Mouse (Mus musculus) lung, postnatal 25 days (tissue): Measurements from ENCODE around the gene Nccrp1.

ENCODE experiments used
- DNase-seq: peaks from one replicate; pipeline ENCODE4 v3.0.0; 2022; ENCODE audit warnings: low spot score

Gene Nccrp1

DNA sequence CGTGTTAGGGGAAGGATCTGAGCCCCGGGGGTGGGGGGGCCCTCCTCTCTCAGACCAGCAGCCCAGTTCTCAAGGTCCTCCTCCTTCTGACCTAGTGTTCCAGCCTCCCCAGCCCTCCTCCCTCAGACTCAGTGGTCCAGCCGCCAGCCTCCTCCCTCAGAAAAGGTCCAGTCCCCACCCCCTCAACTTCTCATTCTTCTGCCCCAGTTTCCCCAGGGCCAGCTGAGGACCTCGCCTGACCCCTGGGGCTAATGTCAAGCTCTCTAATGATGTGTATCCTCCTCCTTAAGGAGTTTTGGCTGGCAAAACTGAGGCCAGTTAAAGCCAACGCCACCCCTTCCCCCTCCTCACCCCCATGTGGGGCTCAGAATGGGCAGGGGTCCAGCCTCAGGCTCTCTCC lies at the start of gene Nccrp1:
Gene Nccrp1 (minus strand): TSS at position 101 of the 400 bp plus-strand sequence.
- DNase-seq: no peak

DNA sequence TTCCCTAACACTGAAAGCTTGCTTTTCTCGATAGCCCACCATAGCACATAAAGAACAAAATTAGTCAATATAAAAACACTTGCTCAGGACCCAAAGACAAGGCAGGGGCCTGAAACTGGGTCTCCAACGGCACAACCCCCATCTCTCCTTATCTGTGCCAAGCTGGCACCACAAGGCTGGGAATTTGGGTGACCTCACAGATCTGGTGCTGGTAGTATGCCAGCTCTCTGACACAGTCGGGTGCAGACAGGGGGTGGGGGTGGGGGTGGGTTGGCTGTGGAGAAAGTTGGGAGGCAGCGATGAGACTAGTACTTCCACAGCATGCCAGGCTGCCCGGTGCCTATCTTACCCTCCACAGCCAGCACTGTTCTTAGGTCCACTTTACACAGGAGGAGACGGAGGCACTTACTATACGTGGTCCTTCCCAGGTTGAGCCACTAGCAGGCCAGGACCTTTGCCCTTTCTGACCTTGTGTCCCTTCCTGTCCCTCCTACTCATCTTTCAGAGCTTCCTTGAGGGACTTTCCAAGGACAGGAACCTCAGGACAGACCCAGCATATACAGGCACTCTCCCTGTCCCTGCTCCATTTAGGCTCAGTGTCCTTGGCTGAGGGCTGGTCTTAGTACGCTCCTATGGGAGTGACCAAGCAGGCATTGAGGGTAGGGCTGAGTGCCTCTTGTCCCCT lies 48.8 kb upstream of the Nccrp1 start:
- DNase-seq: no peak

DNA sequence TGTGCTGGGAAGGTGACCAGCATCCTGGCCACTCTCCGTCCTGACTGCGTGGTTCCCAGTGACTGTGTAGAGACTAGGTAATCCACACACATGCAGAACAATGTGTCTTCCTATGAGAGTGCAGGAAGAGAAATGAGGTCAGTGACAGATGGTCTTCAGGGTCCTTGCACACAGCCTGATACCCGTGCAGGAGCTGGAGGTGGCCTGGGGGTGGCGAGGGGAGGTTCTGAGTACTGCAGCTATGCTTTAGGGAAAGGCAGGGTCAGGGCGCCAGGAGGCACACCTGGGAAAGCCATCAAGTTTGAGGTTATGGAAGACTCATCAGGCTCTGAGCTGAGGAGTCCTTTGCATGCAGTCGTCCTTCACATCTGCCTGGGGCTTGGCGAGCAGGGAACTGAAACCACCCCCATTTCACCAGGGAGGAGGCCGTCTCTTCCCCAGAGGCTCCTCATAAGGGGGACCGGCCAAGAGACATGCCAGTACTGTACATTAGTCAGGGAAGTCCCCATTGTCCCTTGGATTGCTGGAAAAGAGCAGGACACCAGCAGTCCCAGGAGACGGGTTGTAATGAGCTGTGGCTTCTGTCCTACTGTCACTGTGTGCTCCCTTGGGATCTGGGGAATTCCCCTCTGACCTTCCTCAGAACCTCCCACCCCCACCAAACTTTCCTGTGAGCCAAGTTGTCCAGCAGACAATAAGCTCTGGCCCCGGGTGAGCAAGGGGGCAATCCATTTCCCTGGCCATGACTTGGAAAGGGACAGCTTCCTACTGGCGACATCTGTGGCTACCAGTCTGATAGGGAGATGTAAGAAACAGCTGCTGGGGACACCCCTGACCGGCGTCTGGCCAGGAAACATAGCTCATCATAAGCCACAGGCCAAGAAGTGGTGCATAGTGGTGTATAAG lies 46.4 kb upstream of the Nccrp1 start:
- DNase-seq: no peak

DNA sequence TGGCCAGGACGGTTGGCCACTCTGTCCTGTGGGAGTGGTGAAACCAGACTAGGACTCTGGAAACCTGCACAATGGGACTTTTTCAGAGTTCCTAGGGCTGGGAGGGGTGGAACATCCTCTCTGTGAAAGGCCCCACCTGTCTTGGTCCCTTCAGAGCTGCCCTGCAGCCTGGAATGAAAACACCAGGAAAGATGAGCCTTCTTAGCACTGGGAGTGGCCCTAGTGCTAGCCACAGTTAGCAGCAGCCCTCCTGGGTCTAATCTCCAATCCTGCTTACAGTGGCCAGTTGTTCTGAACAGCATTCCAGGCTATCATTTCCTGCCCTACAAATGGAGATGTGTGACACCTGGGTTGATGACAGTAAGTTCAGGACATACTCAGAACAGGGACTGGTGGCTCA lies 44.8 kb upstream of the Nccrp1 start:
- no peak for DNase-seq

DNA sequence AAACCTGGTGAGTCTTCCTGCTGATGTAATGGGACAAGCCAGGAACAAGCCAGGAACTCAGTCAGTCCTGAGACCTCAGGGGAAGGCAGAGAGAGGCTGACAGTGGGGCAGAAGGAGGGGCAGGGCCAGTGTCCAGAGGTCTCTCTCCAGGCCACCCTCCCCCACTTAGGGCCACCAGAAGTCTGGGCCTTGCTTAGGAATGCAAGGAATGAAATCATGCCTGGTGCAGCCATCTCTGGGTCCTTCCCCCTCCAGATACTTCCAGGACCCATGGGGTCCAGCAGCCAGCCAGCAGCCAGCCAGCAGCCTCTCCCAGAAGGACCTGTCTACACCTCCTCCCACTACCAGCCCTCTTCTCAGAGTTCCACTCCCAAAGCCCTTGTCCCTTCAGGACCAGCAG lies 40.6 kb upstream of the Nccrp1 start:
- DNase-seq: no peak

DNA sequence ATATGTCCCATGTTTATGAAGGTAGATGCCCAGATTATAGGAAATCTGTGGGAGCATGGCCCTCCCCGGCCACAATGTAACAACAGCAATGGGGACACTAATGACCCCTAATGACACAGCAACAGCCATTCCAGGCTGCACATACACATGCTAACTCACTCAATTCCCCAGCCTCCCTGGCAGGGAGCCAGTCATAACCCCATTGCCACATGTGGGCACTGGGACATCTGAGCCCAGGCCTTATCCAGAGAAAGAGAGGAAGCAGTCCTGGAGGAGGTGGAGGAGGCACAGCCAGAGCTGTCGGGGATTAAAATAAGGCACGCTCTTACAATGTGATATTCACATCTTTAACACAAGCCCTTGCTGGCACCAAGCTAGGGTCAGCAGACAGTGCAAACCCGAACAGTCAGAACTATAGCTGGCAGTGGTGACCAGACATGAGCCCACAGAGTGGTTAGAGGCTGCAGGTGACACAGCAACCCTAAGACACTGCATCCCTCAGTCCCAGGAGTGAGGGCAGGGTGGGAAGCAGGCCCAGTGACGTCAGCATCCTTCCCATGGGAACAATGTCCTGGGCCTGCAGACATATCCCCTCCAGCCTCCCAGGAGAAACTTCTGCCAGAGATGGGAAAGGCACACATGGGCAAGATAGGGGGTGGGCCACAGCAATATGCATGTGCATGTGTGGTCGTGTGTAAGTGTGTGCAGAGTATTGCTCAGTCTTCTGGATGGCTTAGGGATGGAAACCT lies 39.8 kb upstream of the Nccrp1 start:
- DNase-seq: peak; percentile 61

DNA sequence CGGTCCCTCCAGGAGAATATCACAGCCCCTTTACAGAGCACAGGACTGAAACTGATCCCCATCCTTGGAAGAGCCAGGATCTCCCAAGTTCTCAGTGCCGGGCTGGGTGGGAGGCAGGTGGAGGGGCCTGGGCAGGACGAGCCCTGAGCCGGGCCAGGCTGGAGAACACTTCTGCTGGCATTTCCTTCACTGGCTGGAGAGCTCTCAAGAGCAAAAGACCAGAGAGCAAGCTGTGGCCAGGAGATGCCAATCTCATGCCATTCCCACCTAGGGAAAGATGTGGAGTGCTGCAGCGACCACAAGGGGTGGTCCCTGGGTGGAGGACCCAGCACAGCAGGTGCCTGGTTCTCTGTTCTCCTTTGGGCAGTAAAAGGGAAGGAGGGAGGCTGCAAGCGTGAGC lies 37.9 kb upstream of the Nccrp1 start:
- DNase-seq: peak; percentile 57

DNA sequence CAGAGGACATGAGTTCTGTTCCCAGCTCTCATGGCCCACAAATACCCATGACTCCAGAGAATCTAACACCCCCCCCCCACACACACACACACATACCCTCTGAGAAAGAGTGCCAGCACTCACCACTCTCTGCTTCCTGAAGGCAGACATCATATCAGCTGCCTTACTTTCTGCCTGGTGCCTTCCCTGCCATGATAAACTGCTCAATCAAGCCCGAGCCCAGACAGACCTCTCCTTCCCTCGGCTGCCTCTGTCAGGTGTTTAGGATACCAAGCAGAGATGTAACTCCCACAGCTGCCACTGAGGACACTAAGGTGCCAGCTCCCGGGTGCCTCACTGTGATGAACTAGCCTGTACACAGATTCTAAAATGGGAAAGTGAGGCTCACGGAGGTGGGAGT lies 37.4 kb upstream of the Nccrp1 start:
- no peak for DNase-seq

DNA sequence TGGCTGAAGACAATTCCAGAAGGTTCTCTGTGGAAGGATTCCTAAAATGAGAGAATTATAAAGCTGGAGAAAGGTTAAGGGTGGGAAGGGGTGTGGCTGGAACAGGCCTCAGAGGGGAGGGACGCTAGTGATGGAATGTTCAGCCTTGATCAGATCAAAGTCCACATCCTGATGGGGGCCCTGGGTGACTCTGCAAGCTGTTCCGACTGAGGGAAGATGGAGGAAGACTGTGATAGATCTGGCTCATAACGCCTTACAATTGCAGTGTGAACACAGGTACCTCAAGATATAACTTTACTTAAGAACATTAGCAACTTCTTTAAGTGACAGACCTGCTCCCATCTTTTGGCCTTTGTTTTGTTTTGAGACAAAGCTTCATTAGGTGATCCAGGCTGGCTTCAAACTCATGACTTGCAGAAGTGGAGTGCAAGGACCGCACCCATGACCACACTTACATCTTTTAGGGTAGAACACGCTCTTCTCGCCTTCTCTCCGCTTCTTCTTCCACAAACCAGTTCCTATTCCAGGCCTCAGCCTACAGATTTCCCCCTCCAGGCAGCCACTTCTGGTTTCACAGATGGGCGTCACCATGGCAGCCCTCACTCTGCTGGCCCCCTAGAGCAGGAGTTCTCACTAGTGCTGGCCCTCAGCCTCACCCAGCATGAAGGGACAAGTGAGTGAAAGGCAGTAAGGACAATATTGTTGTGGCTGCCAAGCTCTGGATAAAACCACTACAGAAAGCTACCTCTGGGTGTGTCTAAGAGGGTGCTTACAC lies 36.7 kb upstream of the Nccrp1 start:
- DNase-seq: peak; percentile 51

DNA sequence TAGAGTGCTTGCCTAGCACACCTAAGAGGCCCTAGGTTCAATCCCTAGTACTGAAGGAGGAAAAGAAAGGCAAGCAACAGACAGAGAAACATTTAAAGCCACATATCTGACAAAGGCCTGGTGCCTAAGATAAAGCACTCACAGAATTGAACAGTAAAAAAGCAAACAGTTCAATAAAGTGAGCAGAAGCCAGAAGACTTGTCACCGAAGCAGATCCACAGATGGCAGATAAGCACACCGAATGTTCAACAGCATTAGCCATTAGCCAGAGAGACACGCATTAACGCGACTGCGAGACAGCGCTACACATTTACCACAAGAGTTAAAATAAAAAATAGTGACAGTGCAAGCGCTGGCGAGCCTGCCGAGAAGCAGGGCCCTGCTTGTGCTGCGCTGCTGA lies 35.8 kb upstream of the Nccrp1 start:
- no peak for DNase-seq

DNA sequence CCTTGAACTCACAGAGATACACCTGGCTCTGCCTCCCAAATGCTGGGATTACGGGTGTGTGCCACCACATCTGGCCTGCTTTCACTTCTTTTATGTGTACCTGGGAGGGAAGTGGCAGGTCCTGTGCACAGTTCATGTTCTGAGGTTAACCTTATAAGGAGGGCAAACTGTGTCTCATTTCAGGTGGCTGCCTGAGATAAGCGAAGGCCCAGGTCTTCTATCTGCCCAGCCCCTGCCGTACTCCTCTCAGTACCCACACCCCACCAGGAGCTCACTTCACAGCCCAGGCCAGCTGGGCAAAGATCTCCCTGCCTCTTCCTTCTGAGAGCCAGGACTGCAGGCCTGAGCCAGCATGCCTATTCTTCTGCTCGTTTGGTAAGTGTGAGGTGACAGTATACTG lies 34.7 kb upstream of the Nccrp1 start:
- no peak for DNase-seq

DNA sequence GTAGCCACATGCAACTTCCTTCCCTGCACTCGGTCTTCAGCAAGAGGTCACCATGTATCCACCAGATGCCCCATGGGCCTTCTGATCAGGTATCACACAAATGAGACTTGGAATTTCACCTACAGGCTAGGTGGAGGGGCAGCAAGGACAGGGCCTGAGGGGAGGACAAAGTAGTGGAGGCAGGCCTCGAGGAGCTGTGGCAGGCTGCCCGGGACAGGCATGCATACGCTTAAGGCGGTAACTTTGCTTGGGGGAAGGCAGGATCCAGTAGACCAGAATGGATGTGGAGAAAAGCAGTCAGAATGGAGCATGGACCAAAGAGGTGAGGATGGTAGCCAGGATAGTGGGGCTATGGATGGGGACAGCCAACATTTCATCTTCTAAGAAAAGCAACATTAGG lies 32.8 kb upstream of the Nccrp1 start:
- DNase-seq: no peak

DNA sequence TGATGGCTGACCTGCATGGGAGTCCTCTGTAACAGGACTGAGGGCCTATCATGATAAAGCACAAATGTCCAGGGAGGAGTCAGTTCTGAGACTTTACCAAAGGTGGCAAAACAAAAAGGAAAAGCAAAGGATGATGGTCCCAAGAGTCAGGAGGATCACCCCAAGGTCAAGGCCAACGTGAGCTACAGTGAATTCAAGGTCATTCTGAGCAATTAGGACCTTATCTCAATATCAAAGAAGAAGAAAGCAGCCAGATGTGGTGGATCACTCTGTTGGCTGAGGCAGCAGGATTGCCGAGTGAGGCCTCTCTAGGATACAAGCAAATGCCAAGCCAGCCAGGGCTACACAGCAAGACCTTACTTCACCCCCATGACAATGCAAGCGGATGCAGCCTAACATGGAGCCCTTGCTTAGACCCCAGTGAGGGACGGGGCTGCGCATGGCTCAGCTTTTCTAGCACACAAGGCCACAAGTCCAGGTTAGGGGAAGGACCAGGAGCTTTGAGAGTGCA lies 31.5 kb upstream of the Nccrp1 start:
- no peak for DNase-seq

DNA sequence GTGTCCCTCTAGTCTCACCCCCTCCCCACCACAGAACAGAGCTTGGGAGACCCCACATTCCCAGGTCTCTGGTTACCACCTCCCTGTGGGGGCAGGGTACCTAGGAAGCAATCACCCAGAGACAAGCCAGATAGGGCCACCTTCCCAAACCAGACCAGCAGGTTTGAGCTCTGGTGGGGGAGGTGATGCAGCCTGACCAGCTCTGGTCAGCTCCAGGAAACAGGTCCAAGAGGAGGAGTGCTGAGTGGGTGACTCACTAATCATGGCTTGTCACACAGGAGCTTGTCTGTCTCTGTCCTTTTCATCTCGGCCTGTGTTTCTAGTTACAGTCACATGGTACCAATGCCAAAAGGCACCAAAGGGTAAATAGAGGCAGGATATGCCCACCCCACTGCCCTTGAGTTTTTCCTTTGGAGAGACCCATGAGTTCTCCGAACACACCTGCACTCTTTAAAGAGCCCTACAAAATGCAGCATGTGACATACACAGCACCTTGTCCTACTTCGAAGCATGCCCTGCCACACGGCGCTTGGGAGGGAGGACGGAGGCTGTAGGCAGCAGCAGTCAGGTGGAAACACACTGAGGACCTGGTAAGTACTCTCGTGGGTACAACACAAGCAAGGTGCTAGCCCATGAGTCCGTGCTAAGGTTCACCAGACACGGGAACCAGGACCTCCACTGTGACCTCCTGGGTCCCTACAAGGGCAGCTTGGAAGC lies 30.9 kb upstream of the Nccrp1 start:
- DNase-seq: peak; percentile 91

DNA sequence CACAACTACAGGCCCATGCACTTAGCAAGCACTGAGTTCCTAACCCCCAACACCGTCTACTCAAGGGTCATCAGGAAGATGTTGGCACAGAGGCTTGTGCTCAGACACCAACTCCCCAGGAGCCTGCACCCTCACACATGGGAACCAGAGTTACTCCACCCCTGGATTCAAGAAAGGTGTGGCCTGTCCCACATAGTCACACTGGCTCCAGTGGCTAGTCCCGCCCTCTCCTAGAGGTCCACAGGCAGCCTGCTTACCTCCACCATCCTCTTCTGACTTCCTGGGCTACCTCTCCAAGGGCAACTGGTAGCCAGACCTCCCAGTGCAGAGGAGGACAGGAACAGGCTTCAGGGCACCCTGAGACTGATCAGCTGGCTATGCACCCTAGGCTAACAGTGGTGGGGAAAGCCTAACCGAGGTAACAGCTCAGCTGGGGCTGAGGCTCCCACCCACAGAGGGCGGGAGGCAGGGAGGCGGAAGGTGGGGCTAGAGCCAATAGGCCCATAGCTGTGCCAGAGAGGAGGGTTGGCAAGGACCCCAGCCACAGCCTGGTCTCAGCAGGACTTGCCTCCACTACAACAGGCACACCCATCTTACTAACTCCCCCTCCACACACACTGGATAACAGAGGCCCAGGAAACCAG lies 29.3 kb upstream of the Nccrp1 start:
- peak; percentile 88 for DNase-seq

DNA sequence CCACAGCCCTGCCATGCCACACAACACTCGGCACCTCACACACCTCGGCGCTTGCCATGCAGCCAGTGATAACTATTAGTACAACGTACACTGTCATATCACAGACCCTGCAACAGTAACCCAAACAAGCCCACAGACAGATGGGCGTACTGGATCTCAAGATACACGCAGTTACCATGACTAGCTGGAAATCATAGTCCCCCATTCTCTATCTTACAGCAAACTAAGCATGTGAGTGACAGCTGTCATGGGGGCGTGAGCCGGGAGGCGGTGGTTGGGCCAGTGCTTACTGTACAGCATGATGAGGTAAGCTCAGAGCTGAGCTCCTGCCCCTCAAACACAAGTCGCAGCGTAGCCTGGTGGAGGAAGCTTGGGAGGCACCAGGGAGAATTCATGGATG lies 28.5 kb upstream of the Nccrp1 start:
- DNase-seq: no peak

DNA sequence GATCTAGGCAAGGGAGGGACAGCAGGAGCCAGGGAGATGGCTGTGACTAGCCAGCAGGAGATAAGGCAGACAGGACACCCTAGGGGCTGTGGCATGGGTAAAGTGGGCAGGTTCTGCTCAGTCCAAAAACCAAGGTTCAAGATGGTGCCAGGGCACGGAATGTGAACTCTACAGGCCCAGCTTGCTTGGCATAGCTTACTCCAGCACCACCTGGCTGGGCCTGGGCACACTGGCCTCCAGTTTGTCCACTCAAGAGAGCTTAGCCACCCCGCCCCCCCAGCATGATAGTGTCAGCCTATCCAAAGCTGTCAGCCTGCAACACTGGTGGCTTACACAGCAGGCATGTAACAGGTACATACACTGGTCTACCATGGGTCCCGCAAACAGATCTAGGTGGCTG lies 26.2 kb upstream of the Nccrp1 start:
- no peak for DNase-seq

DNA sequence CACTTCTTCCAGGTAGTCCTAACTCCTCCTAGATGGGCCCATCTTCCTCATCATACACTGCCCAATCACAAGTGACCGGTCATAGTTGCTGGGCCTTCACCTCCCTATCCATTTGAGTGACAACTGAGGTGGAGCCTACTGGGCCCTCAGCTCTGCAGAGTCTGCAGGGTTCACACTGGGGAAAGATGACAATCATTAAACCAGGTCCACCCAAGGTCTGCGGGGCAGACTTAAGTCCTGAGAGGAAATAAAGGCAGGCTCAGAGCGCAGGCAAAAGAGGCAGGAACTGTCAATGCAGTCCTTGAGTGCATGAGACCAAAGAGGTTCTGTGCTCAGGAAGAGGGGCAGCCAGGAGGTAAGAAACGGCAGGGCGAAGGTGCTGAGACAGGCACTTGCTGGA lies 25.6 kb upstream of the Nccrp1 start:
- DNase-seq: no peak

DNA sequence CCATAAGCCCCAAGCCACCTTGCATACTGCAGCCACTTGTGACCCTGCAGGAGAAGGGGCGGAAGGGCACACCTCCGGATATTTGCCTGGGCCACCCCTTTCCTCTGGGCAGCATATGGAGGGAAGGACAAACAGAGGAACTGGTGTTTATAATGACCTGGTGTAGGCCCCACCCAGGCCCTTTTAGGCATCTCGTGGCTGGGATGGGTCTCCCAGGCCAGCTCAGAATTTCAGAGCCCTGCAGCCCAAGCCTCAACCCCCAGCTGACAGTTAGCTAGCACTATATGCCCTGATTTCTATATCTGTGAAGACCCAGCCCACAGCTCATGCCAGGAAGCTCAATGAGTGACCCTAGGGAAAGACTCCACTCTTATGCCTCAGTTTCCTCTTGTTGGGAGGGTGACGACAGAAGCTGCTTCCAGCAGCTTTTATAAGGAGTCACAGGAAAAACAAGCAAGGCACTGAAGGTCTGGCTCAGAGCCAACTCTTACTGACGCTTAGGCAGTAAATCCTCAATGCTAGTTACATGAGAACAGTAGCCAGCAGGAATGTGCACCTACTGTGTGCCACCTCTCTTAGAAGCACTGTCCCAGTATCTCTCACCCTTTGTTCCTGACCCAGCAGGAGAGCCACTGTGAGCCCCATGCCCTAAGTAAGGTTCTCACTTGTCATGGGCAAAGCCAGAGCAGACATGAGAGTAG lies 24.1 kb upstream of the Nccrp1 start:
- DNase-seq: peak; percentile 69
